Mouse (Mus musculus) adrenal gland, postnatal 4 days (tissue): ENCODE data around the gene Vmn1r123. TPM values are rescaled to one million over a fixed set of nuclear protein-coding genes. Genes with fewer than 3 reads are reported as not detected.
"Not testable (repeated sequence)": the region's sequence is repeated elsewhere in the genome, so short reads cannot be mapped to it uniquely, and the experiment has no call there.

Experiments used
- DNase-seq, 2 experiments: peaks; one replicate each; pipeline ENCODE4 v3.0.0; 2021 to 2022; ENCODE audit warnings: low spot score in 2 of 2, mixed read lengths in 2 of 2
- long read RNA-seq, 2 experiments: library from polyadenylated mRNA; stranded (forward); transcript quantifications; one replicate each; pipeline ENCODE4 v2.0.0; 2021
- total RNA-seq, 2 experiments: library from RNA; stranded (reverse); gene quantifications; 2 replicates each; pipeline ENCODE4 v1.2.3; 2021

Gene Vmn1r123
- not detected for total RNA-seq
- long read RNA-seq, experiment 1 = 0 reads
- long read RNA-seq, experiment 2 = 0 reads

DNA sequence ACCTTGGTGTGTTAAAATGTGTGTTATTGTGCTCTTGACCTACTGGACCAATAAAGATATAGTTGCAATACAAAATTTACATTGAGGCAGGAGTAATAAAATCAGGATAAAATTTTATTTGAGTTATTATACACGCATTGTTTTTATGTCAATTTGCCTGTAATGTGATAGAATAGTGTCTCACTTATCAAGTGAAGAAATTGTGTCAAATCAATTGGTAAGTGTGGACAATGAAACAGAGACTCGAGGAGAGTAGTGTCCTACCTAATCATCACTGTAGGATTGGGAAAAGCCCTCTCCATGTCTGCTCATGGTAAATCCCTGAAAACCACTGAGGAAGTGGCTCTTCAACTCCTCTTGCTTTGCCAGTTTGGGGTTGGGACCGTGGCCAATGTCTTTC, at the start of gene Vmn1r123:
Gene Vmn1r123, plus strand, starts transcription at position 301 of the 400 bp plus-strand sequence.
- DNase-seq = not testable (repeated sequence)

GRCm38 (mm10) chr7:21134028-21134427, 28.0 kb upstream of the Vmn1r123 start, which contains the start of gene Vmn1r122:
Gene Vmn1r122 (minus strand): TSS chr7:21134128.
- not testable (repeated sequence) for DNase-seq

GRCm38 (mm10) chr7:21190323-21190722, 28.3 kb downstream of the Vmn1r123 start, which contains the start of gene Gm5157:
Gene Gm5157 (minus strand): TSS chr7:21190423.
- not testable (repeated sequence) for DNase-seq

Other genes starting within 250 kb of the Vmn1r123 start
- not detected for gene Vmn1r118, start 249.8 kb upstream of the Vmn1r123 start, total RNA-seq
- gene Vmn1r119, start 149.7 kb upstream of the Vmn1r123 start, total RNA-seq = not detected
- gene Vmn1r120, start 108.4 kb upstream of the Vmn1r123 start, total RNA-seq = not detected
- gene Vmn1r121, start 63.7 kb upstream of the Vmn1r123 start, total RNA-seq = not detected
- gene Vmn1r122, start 28.1 kb upstream of the Vmn1r123 start, total RNA-seq = not detected
- not detected for gene Gm5157, start 28.2 kb downstream of the Vmn1r123 start, total RNA-seq
- not detected for gene Vmn1r124, start 98.4 kb downstream of the Vmn1r123 start, total RNA-seq
- not detected for gene Vmn1r125, start 110.0 kb downstream of the Vmn1r123 start, total RNA-seq
- not detected for gene Vmn1r126, start 139.3 kb downstream of the Vmn1r123 start, total RNA-seq
- not detected for gene Vmn1r127, start 157.7 kb downstream of the Vmn1r123 start, total RNA-seq
- not detected for gene Vmn1r128, start 187.2 kb downstream of the Vmn1r123 start, total RNA-seq
- gene Vmn1r129, start 199.1 kb downstream of the Vmn1r123 start, total RNA-seq = not detected